Mouse (Mus musculus): ENCODE results near the gene Sash1.

- no peak for TF ChIP-seq ZNF384 (IDR thresholded peaks at IDR 0.05; ENCODE audit: low read depth, low read length)
- no peak for TF ChIP-seq MYC (IDR thresholded peaks at IDR 0.05; ENCODE audit: low read depth, low read length)
- TF ChIP-seq MAFK (IDR thresholded peaks at IDR 0.05; ENCODE audit: insufficient replicate concordance, low read length): no peak
- TF ChIP-seq MAZ (IDR thresholded peaks at IDR 0.05; ENCODE audit: low read depth, low read length): no peak
- no peak for TF ChIP-seq RAD21 (IDR thresholded peaks at IDR 0.05; ENCODE audit: low read depth, low read length)
- TF ChIP-seq UBTF (IDR thresholded peaks at IDR 0.05; ENCODE audit: low read depth, low read length): no peak
- TF ChIP-seq GABPA (IDR thresholded peaks at IDR 0.05; ENCODE audit: insufficient replicate concordance, low read depth, low read length): no peak
- no peak for TF ChIP-seq ZC3H11A (IDR thresholded peaks at IDR 0.05; ENCODE audit: low read depth, low read length)
- TF ChIP-seq MXI1 (IDR thresholded peaks at IDR 0.05; ENCODE audit: low read depth, low read length): no peak
- TF ChIP-seq NELFE (IDR thresholded peaks at IDR 0.05; ENCODE audit: low read depth, low read length): no peak
Observed at GRCm38 (mm10) chr10:8921098-8921693, 35.3 kb upstream of the Sash1 start.

All from CH12.LX (cell line).